Mouse (Mus musculus): ENCODE measurements around the gene Slc6a6. TPM values are rescaled to one million over a fixed set of nuclear protein-coding genes. Genes with fewer than 3 reads are reported as not detected.
A peak's percentile ranks its signal among the peaks of the same experiment; 100 is the strongest.

Slc6a6 gene
- total RNA-seq, 2 experiments from 2014 or later, result 160 to 173 TPM

DNA sequence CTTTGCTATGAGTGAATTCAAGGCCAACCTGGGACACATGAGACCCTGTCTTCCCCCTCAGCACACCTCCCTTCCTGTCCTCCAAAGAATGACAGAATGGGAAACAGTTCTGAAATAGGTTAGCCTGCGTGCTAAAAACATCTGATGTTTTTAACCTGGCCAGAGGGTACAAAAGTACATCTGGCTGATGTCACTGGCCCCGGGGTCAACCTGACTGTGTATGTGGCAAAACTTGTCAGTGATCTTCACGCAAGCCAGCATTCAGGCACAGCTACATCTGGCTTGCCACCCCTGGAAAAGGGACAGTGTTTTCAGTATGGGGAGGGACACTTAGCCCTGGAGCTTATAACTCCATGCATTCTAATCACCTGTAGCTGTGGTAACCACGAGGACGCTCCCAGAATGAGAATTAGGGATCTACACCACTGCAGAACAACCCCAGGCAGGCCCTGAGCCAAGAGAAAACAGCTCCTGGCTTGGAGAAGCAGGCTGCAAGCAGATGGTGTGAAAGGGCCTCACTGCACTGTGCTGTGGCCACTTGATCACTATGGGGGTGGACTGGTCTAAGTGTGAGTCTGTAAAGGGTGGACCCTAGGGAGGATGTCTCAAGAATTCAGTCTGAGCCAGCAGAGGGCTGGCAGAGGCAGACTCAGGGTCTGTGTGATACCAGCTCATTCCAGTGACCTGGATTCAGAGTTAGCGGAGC, 35.3 kb downstream of the Slc6a6 start:
- intact Hi-C loops (cut with DNase I), result no loop called here

DNA sequence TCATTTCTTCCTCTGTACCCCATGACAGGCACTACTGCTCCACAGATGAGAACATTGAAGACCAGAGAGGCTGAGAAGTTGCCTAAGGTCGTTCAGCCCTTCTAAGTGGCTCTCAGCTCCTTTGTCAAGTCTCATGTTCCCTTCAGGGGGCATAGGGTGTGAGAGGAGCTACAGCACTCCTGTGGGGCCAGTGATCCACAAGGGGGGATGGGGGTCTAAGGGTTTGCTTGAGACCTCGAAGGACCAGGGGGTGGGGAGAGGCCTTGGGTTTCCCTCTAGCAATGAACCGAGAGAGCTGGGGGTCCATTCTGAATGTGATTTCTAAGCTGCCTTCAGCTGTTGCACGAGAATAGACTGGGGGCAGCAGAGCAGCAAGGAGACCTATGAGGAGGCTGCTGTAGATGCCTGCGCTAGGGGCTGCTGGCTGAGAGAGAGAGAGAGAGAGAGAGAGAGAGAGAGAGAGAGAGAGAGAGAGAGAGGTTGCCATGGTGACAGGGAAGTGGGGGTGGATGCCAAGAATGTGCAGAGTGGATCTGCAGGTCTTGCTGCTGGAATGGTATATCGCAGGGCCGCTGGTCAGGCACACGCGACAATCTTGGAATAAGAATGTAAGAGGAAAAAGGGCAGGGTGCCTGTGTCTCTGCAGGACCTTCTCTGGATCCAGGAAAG, 36.1 kb downstream of the Slc6a6 start:
- intact Hi-C loops (cut with DNase I), result no loop called here
- DNase-seq, result no peak

More for the DNA sequence above, 35.3 kb downstream of the Slc6a6 start:
- DNase-seq, result peak; percentile 61 to 69

DNA sequence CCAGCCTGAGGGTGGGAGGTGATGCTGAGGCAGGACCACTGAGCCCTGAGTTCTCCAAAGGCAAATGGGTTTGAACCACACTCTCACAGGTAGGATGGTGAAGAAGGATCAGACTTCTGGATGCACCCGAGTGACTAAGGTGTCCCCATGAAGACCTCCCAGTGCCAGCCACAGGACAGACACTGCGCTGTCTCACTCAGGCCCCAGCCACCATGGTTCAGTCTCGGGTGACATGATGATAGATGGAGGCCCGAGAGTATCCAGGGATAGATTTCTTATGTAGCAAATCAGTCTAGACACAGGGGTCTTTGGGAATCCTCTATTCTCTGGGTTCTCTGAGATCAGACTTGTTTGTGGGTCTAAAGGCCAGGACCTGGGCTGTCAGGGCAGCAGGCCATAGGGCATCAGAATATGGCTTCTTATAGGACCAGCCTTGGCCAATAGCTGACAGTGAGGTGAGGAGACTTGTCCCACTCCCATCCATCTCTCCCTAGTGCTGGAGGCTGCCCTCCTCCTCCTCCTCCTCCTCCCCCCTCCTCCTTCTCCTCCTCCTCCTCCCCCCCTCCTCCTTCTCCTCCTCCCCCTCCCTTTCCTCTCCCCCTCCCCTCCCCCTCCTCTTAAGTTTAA, 36.8 kb downstream of the Slc6a6 start:
- no peak for DNase-seq
- intact Hi-C loops (cut with DNase I), result no loop called here

DNA sequence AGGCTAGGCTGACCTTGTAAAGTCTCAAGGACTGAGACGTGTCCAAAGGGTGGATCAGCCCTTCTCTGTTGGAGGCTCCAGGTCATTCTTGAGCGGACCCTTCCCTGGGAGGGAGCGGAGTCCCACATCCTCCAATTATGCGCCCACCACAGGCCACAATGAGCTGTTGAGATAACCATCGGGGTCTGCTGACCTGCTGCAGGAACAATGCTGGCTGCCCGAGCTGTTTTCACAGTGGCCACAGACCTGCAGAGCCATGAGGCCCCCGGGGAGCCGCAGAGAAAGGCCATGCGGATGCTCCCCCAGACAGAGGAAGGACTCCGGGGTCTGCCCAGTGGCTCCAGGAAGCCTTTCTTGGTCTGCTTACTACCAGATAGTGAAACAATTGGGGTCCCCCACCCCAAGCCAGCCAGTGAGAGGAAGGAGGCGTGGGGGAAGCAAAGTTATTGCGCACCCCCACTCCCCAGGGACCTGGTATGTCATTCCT, 37.4 kb downstream of the Slc6a6 start:
- intact Hi-C loops (cut with DNase I), result no loop called here

DNA sequence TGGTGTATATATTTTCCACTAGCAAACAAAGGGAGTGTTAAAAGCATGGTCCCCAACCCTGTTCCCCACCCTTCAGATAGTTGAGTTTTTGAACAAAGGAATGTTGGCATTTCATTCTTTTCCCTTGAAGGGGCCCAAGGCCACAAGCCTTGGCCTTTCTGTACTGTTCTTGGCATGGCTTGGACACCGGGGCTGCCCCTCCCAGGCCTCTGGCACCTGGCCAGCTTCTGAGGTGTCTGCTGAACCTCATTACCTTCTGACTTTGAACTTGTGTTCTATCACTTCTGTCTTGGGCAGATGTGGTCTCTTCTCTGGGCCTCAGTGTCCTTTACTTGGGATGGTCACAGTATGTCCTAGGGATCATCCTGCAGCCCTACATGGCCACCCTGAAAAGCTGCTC, 43.5 kb downstream of the Slc6a6 start:
- peak; percentile 41 to 42 for DNase-seq
- intact Hi-C loops (cut with DNase I), result no loop called here

More for the DNA sequence above, 37.4 kb downstream of the Slc6a6 start:
- peak; percentile 65 to 68 for DNase-seq

DNA sequence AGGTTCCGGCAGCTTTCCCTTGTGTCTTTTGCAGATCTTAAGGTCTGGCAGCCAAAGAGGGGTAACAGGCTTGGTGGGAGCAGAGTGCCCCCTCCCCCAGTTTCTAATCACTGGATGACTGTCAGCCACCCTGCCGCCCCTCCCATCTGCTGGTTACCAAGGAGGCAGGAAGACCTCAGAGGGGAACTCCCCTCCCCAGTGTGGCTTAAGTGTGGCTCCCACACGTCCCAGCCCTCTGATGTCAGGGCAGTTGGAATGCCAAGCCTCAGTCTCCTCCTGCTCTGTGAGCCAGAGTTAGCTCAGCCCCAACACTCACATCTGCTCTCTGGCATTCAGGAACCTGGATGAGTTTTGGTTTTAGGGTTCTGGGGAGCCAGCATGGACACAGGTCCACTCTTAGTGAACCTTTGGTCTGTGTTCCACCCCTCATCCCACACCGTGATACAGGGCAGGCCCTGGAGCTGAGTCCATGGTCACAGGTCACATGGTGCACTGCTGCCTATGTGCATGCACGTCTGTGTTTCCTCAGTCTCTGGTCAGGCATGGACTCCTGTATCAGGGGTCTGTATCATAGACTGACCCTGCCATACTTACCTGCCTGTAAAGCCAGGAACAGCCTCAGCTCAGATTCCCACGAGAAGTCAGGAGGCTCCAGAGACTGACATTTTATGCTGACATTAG, 45.2 kb downstream of the Slc6a6 start:
- peak; percentile 38 to 43 for DNase-seq
- intact Hi-C loops (cut with DNase I), result loop anchor here (2.0 kb wide), 1 partner anchor 44 kb away; the partner anchor contains the start of gene Slc6a6

DNA sequence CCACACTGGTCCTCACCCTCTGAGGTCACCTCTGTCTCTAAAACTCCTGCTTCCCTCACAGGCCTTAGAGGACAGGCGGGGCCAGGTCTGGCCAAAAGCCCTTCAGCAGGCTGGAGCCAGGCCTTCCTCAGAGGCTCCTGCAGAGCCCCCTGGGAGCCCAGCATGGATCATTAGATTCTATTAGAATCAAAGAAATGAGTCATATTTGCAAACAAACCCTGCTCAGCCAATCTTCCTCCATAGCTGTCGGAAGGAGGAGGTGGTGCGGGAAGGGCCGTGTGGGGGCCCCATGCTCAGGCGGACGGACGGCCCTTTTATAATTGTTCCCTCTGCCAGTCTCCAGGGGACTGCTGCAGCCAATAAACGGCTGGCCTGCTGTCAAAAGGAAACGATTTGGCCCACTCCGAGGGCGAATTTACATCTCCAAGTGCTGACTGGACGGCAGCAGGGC, 45.8 kb downstream of the Slc6a6 start:
- peak; percentile 89 to 92 for DNase-seq
- intact Hi-C loops (cut with DNase I), result loop anchor here (2.0 kb wide), 1 partner anchor 45 kb away; the partner anchor contains the start of gene Slc6a6

DNA sequence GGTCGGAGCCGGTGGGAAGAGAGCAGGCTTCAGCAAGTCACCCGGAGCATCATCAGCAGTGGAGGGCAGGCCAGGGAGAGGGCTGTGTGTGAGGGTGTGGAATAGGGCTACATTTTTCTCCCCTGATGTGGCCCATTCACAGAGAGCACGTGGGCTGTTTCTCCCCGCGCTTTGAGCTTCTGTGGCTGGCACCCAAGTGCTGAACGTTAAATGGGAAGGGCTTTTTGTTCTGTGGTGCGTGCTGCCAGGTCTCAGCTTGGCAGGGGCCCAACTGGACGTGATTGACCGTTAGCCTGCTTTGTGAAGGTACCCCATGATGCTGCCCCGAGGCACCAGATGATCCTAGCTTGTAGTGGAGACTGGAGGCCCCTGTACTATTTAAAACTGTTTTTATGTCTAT, 48.3 kb downstream of the Slc6a6 start:
- DNase-seq, result no peak
- intact Hi-C loops (cut with DNase I), result no loop called here

DNA sequence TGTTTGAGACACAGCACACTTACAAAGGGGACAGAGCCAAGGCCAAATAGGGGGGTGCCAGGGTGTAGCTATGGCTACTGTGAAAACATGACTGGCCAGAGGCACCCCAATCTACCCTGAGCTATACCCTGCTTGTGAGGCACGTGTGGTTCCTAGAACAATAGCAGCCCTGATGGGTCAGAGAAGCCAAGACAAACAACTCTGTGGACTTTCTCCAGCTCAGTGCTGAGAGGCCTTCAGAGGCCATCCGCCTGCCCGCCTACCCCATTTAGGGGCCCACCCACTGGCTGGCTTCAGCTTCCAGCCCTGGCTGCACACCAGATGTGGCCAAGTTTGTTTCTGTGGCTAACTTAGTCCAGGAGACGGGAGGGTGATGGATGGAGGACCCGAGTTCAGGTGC, 52.6 kb downstream of the Slc6a6 start:
- peak; percentile 69 to 76 for DNase-seq
- intact Hi-C loops (cut with DNase I), result no loop called here

DNA sequence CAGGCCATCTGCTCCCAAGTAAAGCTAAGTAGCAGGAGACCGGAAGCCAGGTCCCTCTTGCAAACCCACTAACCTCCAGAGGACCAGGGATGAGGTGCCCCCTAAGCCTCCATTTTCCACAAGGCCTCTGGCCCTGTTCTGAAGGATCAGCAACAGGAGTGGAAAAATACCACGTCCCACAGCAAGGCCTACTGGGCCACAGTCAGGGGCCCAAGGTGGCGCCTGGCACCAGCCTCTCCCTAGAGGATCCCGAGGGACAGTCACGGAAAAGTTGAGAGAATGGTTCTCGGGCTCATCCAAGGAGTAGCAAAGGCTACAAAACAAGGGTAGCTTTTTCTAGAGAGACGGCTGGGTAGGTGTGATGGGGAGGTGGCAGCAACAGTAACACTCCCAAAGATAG, 53.6 kb downstream of the Slc6a6 start:
- intact Hi-C loops (cut with DNase I), result no loop called here
- DNase-seq, result no peak

DNA sequence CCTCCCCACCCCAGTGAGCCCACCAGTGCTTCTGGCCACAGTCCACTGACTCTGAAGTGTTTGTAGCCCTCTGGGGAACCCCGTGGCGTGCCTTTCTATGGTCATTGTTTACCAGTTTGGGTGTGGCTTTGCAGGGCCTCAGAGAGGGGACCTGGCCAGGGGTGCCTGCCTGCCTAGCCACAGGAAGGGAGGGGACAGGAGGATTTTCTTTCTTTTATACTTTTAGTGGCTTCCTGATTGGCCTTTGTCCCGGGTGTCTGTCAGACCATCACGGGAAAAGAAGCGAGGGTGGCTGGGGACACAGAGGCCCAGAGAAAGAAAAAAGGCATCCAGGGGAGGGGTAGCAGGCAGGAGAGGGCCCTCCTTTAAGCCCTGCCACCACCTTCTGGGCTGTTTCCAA, 54.2 kb downstream of the Slc6a6 start:
- intact Hi-C loops (cut with DNase I), result no loop called here
- peak in 1 of 2 experiments; percentile 44 for DNase-seq

DNA sequence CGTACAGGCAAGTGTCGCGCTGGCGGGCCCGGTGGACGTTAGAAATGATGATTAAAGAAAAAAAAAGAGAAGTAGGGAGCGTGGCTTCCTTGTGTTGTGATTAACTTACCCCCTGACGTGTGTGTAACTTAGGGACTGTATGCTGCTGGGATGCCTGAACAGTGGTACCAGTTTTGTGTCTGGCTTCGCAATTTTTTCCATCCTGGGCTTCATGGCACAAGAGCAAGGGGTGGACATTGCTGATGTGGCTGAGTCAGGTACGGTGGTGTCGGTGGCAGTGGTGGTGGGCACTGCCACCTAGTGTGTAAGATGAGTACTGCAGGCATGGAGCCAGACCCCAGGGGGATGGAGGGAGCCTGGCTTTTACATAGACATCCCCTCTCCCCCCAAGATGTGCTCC, 57.2 kb downstream of the Slc6a6 start:
- DNase-seq, result peak; percentile 58 to 77
- intact Hi-C loops (cut with DNase I), result loop anchor here (1.0 kb wide), 2 partner anchors 165 to 214 kb away; no protein-coding TSS in a partner anchor

DNA sequence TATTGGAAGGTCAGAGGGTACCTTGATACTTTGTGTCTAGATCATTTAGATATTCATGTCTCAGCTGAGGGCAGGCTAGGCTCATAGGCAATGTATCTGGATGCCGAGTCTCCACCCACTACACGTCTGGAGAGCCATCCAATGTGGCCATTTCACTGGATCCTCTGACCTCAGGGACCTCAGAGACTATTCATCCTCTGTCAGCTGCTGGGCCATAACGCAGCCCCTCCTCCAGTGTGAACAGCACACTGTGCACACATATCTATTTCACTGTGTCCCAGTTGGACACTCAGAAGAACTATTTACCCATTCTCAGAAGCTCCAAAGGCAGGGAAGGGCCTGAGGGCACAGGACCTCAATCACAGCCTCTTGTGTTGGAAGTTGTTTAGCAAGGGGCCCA, 58.6 kb downstream of the Slc6a6 start:
- intact Hi-C loops (cut with DNase I), result no loop called here
- no peak for DNase-seq

DNA sequence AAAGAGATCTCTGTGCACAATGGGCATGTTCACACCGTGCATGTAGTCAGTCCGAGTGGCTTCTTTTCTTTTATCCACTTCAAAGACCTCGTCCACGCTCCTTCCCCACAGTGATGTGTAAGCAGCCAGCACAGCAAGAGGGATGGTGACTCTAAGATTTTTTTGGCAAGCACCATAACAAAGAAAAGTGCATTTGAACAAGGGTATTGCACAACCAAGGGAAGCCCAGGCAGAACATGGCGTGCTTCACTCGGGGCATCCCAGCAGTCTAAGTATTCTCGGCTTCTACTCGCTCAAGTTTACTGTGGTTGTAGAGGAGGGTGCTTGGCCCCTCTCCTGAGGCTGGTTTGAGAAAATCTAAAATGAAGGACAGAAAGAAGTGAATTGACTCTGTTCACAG, 59.1 kb downstream of the Slc6a6 start:
- intact Hi-C loops (cut with DNase I), result no loop called here
- DNase-seq, result no peak

DNA sequence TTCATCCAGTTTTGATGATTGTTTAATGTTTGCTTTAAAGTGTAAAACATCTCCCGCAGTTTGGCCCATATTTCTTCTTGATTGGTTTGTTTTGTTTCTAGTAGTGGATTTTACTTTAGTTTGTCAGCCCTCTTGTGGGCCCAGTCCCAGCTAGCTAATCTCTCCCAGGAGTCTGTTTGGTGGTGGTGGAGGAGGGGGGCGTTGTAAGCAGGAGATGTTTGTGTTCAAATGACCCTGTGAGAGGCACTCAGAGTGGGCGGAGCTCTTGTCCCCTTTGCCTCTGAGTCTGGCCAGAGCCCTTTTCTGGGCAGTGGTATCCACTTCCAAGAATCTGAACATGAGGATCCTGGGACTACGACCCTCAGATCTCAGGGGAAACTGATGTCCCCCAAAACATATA, 60.0 kb downstream of the Slc6a6 start:
- intact Hi-C loops (cut with DNase I), result no loop called here
- no peak for DNase-seq

DNA sequence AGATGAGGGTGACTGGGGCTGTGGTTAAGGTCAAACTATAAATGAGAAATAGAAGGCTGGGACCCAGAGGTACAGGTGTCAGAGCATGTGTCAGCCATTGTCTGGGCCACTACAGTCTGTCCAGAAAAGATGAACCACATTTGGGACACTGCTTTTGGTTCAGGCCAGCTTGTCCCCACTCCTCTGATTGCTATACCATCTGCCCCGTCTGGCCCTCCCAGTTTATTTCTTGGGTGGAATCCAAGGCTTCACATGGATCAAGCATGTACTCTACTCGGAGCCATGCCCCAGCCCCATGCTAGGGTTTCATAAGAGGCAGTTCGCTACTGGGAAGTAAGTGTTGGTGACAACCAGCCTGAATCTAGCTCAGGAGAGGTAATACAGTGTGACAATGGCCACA, 61.4 kb downstream of the Slc6a6 start:
- DNase-seq, result no peak
- intact Hi-C loops (cut with DNase I), result no loop called here

DNA sequence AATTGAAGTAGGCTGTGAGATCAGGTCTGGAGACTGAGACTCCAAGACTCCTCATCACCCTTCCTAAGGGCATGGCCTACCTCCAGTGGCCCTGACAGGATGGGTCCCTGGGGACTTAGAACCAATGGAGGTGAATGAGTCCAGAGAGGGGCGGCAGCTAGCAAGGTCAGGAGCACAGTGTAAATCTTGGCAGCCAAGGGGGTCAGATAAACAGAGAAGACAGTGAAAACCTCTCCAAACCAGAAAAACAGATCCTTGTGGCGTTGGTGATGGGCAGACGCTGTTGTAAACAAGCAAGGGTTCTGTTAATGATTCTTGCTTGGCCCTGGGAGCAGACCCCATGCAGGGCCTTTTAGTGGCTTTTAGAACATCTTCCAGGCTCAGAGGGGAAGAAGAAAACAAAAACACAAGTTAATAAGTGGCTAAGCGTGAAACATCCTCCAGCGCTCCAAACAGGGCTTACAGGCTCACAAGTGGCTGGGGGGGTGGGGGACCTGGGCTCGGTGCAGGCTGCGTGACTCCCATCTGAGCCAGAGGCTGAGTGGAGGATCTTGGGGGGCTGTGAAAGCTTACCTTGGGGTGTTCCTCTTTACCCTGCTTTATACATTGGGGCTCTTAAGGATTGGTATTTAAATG, 62.2 kb downstream of the Slc6a6 start:
- intact Hi-C loops (cut with DNase I), result no loop called here
- no peak for DNase-seq

DNA sequence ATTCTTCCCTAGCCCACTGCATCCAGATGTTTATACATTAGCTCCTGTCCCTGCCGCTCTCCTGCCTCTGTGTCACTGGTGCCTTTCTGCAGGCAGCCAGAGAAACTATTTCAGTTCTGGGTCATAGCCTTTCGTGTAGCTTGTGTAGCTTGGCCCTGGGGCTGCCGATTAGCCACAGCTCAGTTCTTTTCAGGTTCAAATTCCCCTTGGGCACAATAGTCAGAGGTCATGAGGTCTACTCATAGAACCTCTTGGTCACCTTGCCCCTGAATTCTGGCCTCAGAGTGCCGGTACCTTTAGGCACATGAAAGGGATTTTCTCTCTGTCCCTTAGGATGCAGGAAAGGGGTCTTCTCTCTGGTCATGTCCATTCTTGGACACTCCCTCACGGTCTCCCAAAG, 62.9 kb downstream of the Slc6a6 start:
- DNase-seq, result no peak
- intact Hi-C loops (cut with DNase I), result no loop called here

DNA sequence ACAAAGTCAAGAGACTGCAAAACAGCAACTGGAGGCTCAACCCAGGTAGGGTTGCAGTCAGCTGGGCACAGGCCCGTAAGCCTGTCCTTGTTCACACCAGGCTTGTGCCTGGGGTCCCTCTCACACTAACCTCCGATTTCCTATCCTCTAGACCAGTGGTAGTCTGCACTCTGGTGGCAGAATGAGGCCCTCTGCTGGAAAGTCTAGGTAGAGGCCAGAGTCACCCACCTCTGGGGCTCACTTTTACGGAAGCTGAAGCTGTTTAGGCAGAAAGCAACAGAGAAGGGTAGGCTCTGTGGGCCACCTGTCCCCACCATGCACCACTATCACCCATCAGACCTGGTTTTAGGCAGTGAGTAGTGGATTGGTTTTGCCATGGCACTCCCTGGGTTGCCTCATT, 67.1 kb downstream of the Slc6a6 start:
- intact Hi-C loops (cut with DNase I), result no loop called here
- peak in 1 of 2 experiments; percentile 46 for DNase-seq

DNA sequence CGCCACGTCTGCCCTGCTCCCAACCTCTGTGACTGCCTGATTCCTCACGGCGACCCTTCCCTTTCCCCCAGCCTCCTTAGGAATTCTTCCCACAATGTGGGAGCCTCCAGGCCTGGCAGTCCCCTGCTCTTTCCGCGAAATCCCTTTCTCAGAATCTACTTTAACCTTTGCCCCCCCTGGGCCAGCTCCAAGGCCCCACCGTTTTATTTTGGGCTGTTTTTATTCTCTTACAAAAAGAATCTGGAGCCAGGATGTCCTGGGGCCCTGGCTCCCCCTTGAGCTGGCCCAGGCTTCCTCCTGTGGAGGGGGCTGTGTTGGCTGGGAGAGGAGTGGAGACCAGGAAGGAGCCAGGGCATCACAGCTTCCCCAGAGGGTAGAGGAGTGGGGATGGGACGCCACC, 69.0 kb downstream of the Slc6a6 start:
- intact Hi-C loops (cut with DNase I), result no loop called here
- DNase-seq, result peak; percentile 35 to 39

All from heart, postnatal 10 days (tissue).